Mouse (Mus musculus): ENCODE measurements around the gene Pdcd11. TPM values are rescaled to one million over a fixed set of nuclear protein-coding genes. Genes with fewer than 3 reads are reported as not detected.
A peak's percentile ranks its signal among the peaks of the same experiment; 100 is the strongest.
"Not testable (repeated sequence)": the region's sequence is repeated elsewhere in the genome, so short reads cannot be mapped to it uniquely, and the experiment has no call there.

Gene Pdcd11
- polyA plus RNA-seq, 1 experiment from 2014 or later: 9.3 TPM

DNA sequence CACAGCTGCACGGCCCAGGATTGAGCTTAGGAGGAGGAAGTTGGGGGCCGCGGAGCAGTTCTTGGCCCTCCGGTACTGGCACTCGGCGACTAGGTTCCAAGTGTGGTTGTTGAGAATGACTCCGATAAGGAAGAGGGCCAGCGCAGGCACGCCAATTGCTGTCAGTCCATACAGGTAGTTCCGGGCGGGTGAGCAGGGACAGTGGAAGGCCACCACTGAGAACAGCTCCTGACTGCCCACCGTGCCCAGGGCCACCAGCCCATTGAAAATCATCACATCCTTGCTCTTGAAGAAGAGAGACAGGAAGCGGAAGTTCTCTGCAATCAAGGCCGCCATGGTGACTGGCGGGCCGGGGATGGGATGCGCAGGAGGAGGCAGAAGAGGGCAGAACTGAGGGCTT is 45.0 kb downstream of the Pdcd11 start:
- Histone ChIP-seq H3K9ac (no peak overlapping the region), H3K4me3 (replicated peaks) (no peak overlapping the region), H3K9me3 (no peaks in the 10 kb centered on the region), H3K4me1 (replicated peaks) (peaks cover 25% of the 10 kb centered on the region), H3K27ac (no peak overlapping the region), H3K4me2 (replicated peaks) (no peak overlapping the region), H3K27me3 (replicated peaks) (no peaks in the 10 kb centered on the region), H3K36me3 (peaks cover 13% of the 10 kb centered on the region)
- WGBS: 90% methylated on average over 17 of the region's 17 CpGs
- ATAC-seq: no peak

DNA sequence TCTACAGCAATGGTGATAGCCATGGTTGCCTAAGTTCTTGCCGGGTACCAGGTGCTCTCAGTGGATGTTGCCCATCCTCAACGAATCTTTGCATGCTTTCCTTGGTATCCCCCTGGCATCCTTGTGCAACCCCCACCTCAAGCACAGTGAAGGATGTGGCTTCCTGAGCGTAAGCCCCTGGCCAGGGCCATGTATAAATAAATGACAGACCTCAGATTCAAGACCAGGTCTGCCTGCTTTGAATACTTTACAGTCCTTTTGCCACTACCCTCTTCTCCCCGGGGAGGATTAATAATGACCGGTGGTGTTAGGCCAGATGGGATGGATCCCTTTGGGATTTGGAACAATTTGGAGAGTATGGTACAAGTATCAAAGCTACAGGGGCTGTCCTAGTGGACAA is 45.6 kb downstream of the Pdcd11 start:
- Histone ChIP-seq H3K4me3 (replicated peaks) (no peak overlapping the region), H3K27me3 (replicated peaks) (no peaks in the 10 kb centered on the region), H3K36me3 (peaks cover 9% of the 10 kb centered on the region; the same call in 1 of the 2 replicates), H3K9me3 (no peaks in the 10 kb centered on the region), H3K27ac (no peak overlapping the region), H3K4me2 (replicated peaks) (peak overlapping the region; percentile 71; the same call in 1 of the 2 replicates), H3K9ac (no peak overlapping the region), H3K4me1 (replicated peaks) (peaks cover 25% of the 10 kb centered on the region)
- ATAC-seq: no peak
- 87% methylated on average over 5 of the region's 5 CpGs for WGBS

DNA sequence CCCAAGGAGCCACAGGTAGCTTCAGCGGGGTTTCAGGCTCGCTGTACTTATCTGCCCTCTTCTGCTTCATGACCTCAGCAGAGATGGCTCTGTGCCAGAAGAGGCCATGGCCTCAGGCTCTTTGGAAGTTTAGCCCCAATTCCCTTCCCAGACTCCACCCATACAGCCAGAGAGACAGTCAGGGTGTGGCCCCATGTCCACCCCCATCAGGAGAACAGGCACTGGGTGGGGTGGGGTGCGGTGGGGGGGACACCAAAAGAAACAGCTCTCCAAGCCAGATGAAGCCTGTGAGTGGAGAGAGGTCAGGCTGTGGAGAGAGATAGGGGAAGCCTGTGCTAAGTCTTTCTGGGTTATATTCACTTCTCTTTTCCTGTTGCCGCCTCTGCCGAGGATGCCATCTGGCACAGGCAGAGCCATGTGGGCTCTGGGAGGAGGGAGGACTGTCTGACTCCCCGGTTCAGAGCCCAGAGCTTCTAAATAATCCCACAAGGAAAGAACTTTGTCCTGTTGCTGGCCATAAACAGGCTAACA is 46.5 kb downstream of the Pdcd11 start:
- peak; percentile 75 for ATAC-seq
- peak overlapping the region; percentile 85 for H3K27ac ChIP-seq
- 12% methylated on average over 6 of the region's 6 CpGs for WGBS
- peak overlapping the region; percentile 58 for H3K9ac ChIP-seq
- H3K9me3 ChIP-seq: no peaks in the 10 kb centered on the region
- no peaks in the 10 kb centered on the region for H3K27me3 ChIP-seq (replicated peaks)
- H3K4me3 ChIP-seq (replicated peaks): peak overlapping the region; percentile 40
- peaks cover 25% of the 10 kb centered on the region for H3K4me1 ChIP-seq (replicated peaks)
- H3K4me2 ChIP-seq (replicated peaks): peak overlapping the region; percentile 71
- H3K36me3 ChIP-seq: peaks cover 9% of the 10 kb centered on the region; the same call in 1 of the 2 replicates

- Histone ChIP-seq H3K9me3 (no peaks in the 10 kb centered on the region), H3K4me1 (replicated peaks) (peaks cover 25% of the 10 kb centered on the region), H3K4me2 (replicated peaks) (peak within 1 kb of the TSS; percentile 71), H3K4me3 (replicated peaks) (peak within 1 kb of the TSS; percentile 40), H3K9ac (peak within 1 kb of the TSS; percentile 58), H3K27ac (peak within 1 kb of the TSS; percentile 85), H3K36me3 (peaks cover 6% of the 10 kb centered on the region; the same call in 1 of the 2 replicates), H3K27me3 (replicated peaks) (no peaks in the 10 kb centered on the region)
- ATAC-seq: peak; percentile 79
- WGBS: 3% methylated on average over 26 of the region's 28 CpGs
These were observed 47.3 kb downstream of the Pdcd11 start, which contains the start of gene Calhm2 for GRCm38 (mm10) chr19:47137771-47138421. TSS of gene Calhm2 (minus strand) at chr19:47138294.

DNA sequence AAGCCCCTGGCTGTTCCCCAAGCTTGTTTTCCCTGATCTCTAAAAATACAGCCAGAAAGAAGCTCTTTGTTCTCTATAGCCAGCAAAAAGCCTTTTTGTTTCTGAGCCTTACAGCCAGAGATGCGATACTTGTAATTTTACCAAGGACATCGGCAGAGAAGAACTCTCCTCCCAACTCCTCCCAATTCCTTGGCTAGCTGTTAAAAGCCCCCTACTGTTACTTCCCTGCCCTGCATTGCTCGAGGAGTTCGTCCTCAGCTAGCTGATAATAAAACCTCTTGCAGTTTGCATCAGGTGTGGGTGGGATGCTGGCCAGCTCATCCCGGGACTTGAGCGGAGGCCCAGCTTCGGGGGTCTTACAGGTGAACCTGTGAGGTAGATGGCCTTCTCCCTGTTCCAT is 49.0 kb downstream of the Pdcd11 start:
- not testable (repeated sequence) for H3K9ac ChIP-seq; H3K4me2 ChIP-seq (replicated peaks); H3K4me3 ChIP-seq (replicated peaks); H3K27me3 ChIP-seq (replicated peaks); H3K9me3 ChIP-seq; ATAC-seq; H3K36me3 ChIP-seq; H3K27ac ChIP-seq
- 32% methylated on average over 7 of the region's 7 CpGs for WGBS
- H3K4me1 ChIP-seq (replicated peaks): peaks cover 25% of the 10 kb centered on the region

- ATAC-seq: no peak
- 77% methylated on average over 6 of the region's 6 CpGs for WGBS
- Histone ChIP-seq H3K9me3 (no peaks in the 10 kb centered on the region), H3K4me3 (replicated peaks) (no peak overlapping the region), H3K27ac (no peak overlapping the region), H3K36me3 (no peaks in the 10 kb centered on the region), H3K4me1 (replicated peaks) (peaks cover 13% of the 10 kb centered on the region), H3K4me2 (replicated peaks) (no peak overlapping the region), H3K9ac (no peak overlapping the region), H3K27me3 (replicated peaks) (no peaks in the 10 kb centered on the region)
These were observed 51.9 kb downstream of the Pdcd11 start for GRCm38 (mm10) chr19:47142438-47142837.

DNA sequence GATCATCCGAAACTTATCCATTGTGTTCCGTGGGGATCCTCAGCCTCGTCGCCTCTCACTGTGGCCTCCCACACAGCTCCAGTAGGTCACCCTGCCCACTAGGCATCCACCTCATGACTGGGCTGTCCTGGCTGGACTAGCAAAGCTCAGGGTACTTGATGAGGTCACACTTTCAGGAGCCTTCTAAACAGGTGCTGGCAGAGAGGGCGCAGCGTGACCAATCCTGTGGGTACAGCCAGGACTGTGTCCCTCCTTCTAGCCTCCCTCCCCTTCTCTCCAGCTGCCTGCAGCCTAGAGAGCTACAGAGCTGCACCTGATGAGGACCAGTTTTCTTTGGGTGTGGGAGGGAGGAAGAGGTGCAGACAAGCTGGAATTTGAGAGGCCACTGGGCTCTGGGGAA is 53.6 kb downstream of the Pdcd11 start, which contains the start of gene Calhm1:
Gene Calhm1, minus strand, starts transcription at position 101 of the 400 bp plus-strand sequence.
- Histone ChIP-seq H3K27ac (no peak within 1 kb of the TSS), H3K27me3 (replicated peaks) (no peaks in the 10 kb centered on the region), H3K9ac (no peak within 1 kb of the TSS), H3K36me3 (no peaks in the 10 kb centered on the region), H3K9me3 (no peaks in the 10 kb centered on the region), H3K4me2 (replicated peaks) (no peak within 1 kb of the TSS), H3K4me1 (replicated peaks) (no peaks in the 10 kb centered on the region), H3K4me3 (replicated peaks) (no peak within 1 kb of the TSS)
- no peak for ATAC-seq
- WGBS: 93% methylated on average over 6 of the region's 6 CpGs

DNA sequence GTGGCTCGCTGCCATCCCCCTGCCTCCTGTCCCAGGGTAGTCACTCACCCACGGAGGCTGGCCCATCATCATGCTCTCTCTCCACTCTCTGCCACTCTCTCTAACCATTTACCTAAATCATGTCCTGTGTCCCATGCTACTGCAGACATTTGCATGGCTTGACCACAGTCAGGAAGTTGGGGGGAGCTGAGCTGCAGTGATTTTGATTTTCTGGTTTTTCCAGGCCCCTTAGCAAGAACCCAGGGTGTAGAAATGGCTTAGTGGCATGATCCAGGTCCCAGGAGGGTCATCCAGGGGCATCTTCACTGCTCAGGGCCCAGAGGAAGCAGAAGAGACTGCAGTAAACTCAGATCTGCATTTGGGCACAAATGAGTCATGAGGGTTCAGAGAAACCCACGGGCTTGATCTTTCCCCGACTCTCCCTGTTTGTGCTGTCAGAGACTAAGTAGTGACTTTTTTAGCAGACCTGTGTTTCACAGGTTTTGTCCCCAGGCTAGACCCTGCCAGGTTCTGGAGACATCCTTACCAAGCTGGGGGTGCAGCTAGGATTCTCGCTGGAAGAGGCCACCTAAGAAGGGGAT is 57.8 kb downstream of the Pdcd11 start:
- H3K9ac ChIP-seq: no peak overlapping the region
- H3K9me3 ChIP-seq: no peaks in the 10 kb centered on the region
- H3K4me2 ChIP-seq (replicated peaks): no peak overlapping the region
- no peaks in the 10 kb centered on the region for H3K4me1 ChIP-seq (replicated peaks)
- no peak overlapping the region for H3K4me3 ChIP-seq (replicated peaks)
- 69% methylated on average over 5 of the region's 5 CpGs for WGBS
- peaks cover 9% of the 10 kb centered on the region; the same call in 1 of the 2 replicates for H3K27me3 ChIP-seq (replicated peaks)
- no peak overlapping the region for H3K27ac ChIP-seq
- ATAC-seq: no peak
- H3K36me3 ChIP-seq: no peaks in the 10 kb centered on the region

- ATAC-seq: no peak
- H3K36me3 ChIP-seq: no peaks in the 10 kb centered on the region
- 30% methylated on average over 4 of the region's 4 CpGs for WGBS
These were observed 59.3 kb downstream of the Pdcd11 start for GRCm38 (mm10) chr19:47149854-47150253.

DNA sequence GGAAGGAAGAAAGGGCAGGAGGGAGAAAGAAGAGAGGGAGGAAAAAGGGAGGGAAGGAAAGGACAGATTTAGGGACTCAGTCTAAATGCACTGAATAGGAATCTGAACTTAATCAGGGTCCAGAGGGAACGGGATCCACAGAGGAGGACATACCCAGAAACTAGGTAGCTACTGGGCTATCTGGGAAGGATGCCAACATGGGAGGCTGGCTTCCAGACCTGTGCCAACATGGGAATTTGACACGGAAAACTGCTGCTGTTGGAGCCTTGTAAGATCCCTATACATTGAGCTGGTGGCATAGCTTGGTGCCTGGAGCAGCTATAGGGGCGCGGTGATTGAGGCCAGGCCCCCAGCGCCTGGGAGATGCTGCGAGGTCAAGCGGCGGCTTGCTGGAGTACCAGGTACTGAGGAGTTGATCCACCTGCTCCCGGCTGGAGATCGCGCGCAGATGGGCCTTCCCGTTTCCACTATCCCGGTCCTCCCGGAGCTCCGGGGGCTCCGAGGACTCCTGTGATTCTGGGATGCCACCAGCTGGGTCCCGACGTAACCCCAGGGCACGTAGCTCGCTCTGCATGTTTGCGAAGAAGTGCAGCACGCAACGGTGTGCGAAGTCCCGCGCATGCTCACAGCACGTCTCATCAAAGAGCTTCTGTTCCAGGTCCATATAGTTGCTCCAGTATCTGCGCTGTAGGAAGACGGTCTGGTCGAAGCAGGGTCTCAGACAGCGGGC is 60.9 kb downstream of the Pdcd11 start:
- H3K27me3 ChIP-seq (replicated peaks): peaks cover 9% of the 10 kb centered on the region; the same call in 1 of the 2 replicates
- peak overlapping the region; percentile 65 for H3K4me2 ChIP-seq (replicated peaks)
- no peak overlapping the region for H3K27ac ChIP-seq
- ATAC-seq: no peak
- no peaks in the 10 kb centered on the region for H3K9me3 ChIP-seq
- no peaks in the 10 kb centered on the region for H3K36me3 ChIP-seq
- WGBS: 21% methylated on average over 32 of the region's 32 CpGs
- H3K9ac ChIP-seq: no peak overlapping the region
- no peaks in the 10 kb centered on the region for H3K4me1 ChIP-seq (replicated peaks)
- peak overlapping the region; percentile 28 for H3K4me3 ChIP-seq (replicated peaks)

More at GRCm38 (mm10) chr19:47149854-47150253, 59.3 kb downstream of the Pdcd11 start:
- no peak overlapping the region for H3K27ac ChIP-seq
- no peaks in the 10 kb centered on the region for H3K4me1 ChIP-seq (replicated peaks)
- H3K9me3 ChIP-seq: no peaks in the 10 kb centered on the region
- H3K4me2 ChIP-seq (replicated peaks): no peak overlapping the region
- no peak overlapping the region for H3K9ac ChIP-seq
- H3K4me3 ChIP-seq (replicated peaks): no peak overlapping the region
- peaks cover 9% of the 10 kb centered on the region; the same call in 1 of the 2 replicates for H3K27me3 ChIP-seq (replicated peaks)

DNA sequence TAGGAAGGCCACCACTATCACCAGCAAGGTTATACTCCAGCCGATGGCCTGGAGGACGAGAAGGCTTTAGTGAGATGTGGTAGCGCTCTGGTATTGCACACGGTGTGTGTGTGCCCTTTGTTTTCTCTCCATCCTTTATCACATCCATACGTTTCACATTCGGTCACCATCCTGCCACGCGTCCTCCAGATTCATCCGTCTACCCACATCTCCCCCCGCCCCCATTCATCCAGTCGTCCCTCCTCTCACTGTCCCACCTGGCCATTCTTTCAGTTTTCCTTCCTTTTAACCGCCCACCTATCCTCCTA is 61.4 kb downstream of the Pdcd11 start:
- Histone ChIP-seq H3K9me3 (no peaks in the 10 kb centered on the region), H3K4me1 (replicated peaks) (no peaks in the 10 kb centered on the region), H3K9ac (no peak overlapping the region), H3K27me3 (replicated peaks) (peaks cover 9% of the 10 kb centered on the region; the same call in 1 of the 2 replicates), H3K36me3 (no peaks in the 10 kb centered on the region), H3K4me3 (replicated peaks) (peak overlapping the region; percentile 28), H3K27ac (no peak overlapping the region), H3K4me2 (replicated peaks) (peak overlapping the region; percentile 65)
- WGBS: 71% methylated on average over 12 of the region's 12 CpGs
- no peak for ATAC-seq

- Histone ChIP-seq H3K36me3 (no peaks in the 10 kb centered on the region), H3K27ac (no peak overlapping the region), H3K4me3 (replicated peaks) (no peak overlapping the region), H3K27me3 (replicated peaks) (peaks cover 9% of the 10 kb centered on the region; the same call in 1 of the 2 replicates), H3K4me1 (replicated peaks) (no peaks in the 10 kb centered on the region), H3K9me3 (no peaks in the 10 kb centered on the region), H3K4me2 (replicated peaks) (no peak overlapping the region), H3K9ac (no peak overlapping the region)
- ATAC-seq: no peak
- WGBS: 85% methylated on average over 7 of the region's 7 CpGs
These were observed 63.2 kb downstream of the Pdcd11 start for GRCm38 (mm10) chr19:47153767-47154166.
